Mouse (Mus musculus): ENCODE measurements around the gene Hnrnph1. TPM values are rescaled to one million over a fixed set of nuclear protein-coding genes. Genes with fewer than 3 reads are reported as not detected.
A peak's percentile ranks its signal among the peaks of the same experiment; 100 is the strongest.

Hnrnph1 gene
- total and polyA plus RNA-seq, 2 experiments from 2014 or later, result 176 to 244 TPM

GRCm38 (mm10) chr11:50396766-50397307, 20.0 kb downstream of the Hnrnph1 start:
- no peak overlapping the region for H3K4me2 ChIP-seq (ENCODE audit: low read depth, low read length)
- ATAC-seq, result 0 out of 2 replicates have a peak, but pooled peaks have one; percentile 27
- no peak overlapping the region for H3K27ac ChIP-seq
- H3K4me3 ChIP-seq (ENCODE audit: low read length), result no peak overlapping the region
- no peaks in the 10 kb centered on the region for H3K9me3 ChIP-seq (ENCODE audit: low read length)
- peaks cover 36% of the 10 kb centered on the region for H3K36me3 ChIP-seq (ENCODE audit: insufficient read depth, low read length)
- TF ChIP-seq CTCF (IDR thresholded peaks at IDR 0.05; ENCODE audit: low read depth), result no peak
- WGBS, result 66% methylated on average over 11 of the region's 11 CpGs
- no peaks in the 10 kb centered on the region for H3K27me3 ChIP-seq (ENCODE audit: insufficient read depth, low read length)
- H3K4me1 ChIP-seq (ENCODE audit: insufficient read depth, low read length), result no peaks in the 10 kb centered on the region
- DNase-seq (ENCODE audit: low spot score), result no peak
- H3K9ac ChIP-seq (replicated peaks; ENCODE audit: low read length), result no peak overlapping the region

GRCm38 (mm10) chr11:50397316-50397715, 20.5 kb downstream of the Hnrnph1 start:
- Histone ChIP-seq H3K9me3 (ENCODE audit: low read length) (no peaks in the 10 kb centered on the region), H3K27ac (no peak overlapping the region), H3K4me3 (ENCODE audit: low read length) (no peak overlapping the region), H3K4me1 (ENCODE audit: insufficient read depth, low read length) (no peaks in the 10 kb centered on the region), H3K4me2 (ENCODE audit: low read depth, low read length) (no peak overlapping the region), H3K36me3 (ENCODE audit: insufficient read depth, low read length) (peaks cover 39% of the 10 kb centered on the region), H3K9ac (replicated peaks; ENCODE audit: low read length) (no peak overlapping the region), H3K27me3 (ENCODE audit: insufficient read depth, low read length) (no peaks in the 10 kb centered on the region)
- no peak for TF ChIP-seq CTCF (IDR thresholded peaks at IDR 0.05; ENCODE audit: low read depth)
- no peak for ATAC-seq
- WGBS, result 80% methylated on average over 9 of the region's 9 CpGs
- no peak for DNase-seq (ENCODE audit: low spot score)

GRCm38 (mm10) chr11:50398803-50399202, 22.0 kb downstream of the Hnrnph1 start:
- TF ChIP-seq CTCF (IDR thresholded peaks at IDR 0.05; ENCODE audit: low read depth), result no peak
- 92% methylated on average over 13 of the region's 13 CpGs for WGBS

GRCm38 (mm10) chr11:50402481-50402880, 25.7 kb downstream of the Hnrnph1 start:
- Histone ChIP-seq H3K9ac (replicated peaks; ENCODE audit: low read length) (no peak overlapping the region), H3K4me2 (ENCODE audit: low read depth, low read length) (no peak overlapping the region), H3K4me1 (ENCODE audit: insufficient read depth, low read length) (no peaks in the 10 kb centered on the region), H3K36me3 (ENCODE audit: insufficient read depth, low read length) (peaks cover 27% of the 10 kb centered on the region; the same call in 1 of the 2 replicates), H3K9me3 (ENCODE audit: low read length) (no peaks in the 10 kb centered on the region), H3K27me3 (ENCODE audit: insufficient read depth, low read length) (no peaks in the 10 kb centered on the region), H3K4me3 (ENCODE audit: low read length) (no peak overlapping the region), H3K27ac (no peak overlapping the region)
- ATAC-seq, result no peak
- 98% methylated on average over 3 of the region's 3 CpGs for WGBS
- no peak for TF ChIP-seq CTCF (IDR thresholded peaks at IDR 0.05; ENCODE audit: low read depth)
- DNase-seq (ENCODE audit: low spot score), result no peak

More at GRCm38 (mm10) chr11:50398803-50399202, 22.0 kb downstream of the Hnrnph1 start:
- Histone ChIP-seq H3K4me1 (ENCODE audit: insufficient read depth, low read length) (no peaks in the 10 kb centered on the region), H3K27me3 (ENCODE audit: insufficient read depth, low read length) (no peaks in the 10 kb centered on the region), H3K27ac (no peak overlapping the region), H3K36me3 (ENCODE audit: insufficient read depth, low read length) (peaks cover 45% of the 10 kb centered on the region), H3K4me3 (ENCODE audit: low read length) (no peak overlapping the region), H3K9me3 (ENCODE audit: low read length) (no peaks in the 10 kb centered on the region), H3K4me2 (ENCODE audit: low read depth, low read length) (no peak overlapping the region), H3K9ac (replicated peaks; ENCODE audit: low read length) (no peak overlapping the region)
- DNase-seq (ENCODE audit: low spot score) (no peak), ATAC-seq (no peak)

- TF ChIP-seq CTCF (IDR thresholded peaks at IDR 0.05; ENCODE audit: low read depth), result no peak
- ATAC-seq, result peak; percentile 90
- no peaks in the 10 kb centered on the region for H3K9me3 ChIP-seq (ENCODE audit: low read length)
- no peak overlapping the region for H3K4me3 ChIP-seq (ENCODE audit: low read length)
- H3K4me1 ChIP-seq (ENCODE audit: insufficient read depth, low read length), result no peaks in the 10 kb centered on the region
- H3K36me3 ChIP-seq (ENCODE audit: insufficient read depth, low read length), result peaks cover 29% of the 10 kb centered on the region; the same call in 1 of the 2 replicates
- peak overlapping the region; percentile 54; the same call in 1 of the 2 replicates for H3K27ac ChIP-seq
- 0 out of 2 replicates have a peak overlapping the region, but pooled peaks have one; percentile 10 for H3K4me2 ChIP-seq (ENCODE audit: low read depth, low read length)
- H3K27me3 ChIP-seq (ENCODE audit: insufficient read depth, low read length), result no peaks in the 10 kb centered on the region
- DNase-seq (ENCODE audit: low spot score), result peak; percentile 71
- no peak overlapping the region for H3K9ac ChIP-seq (replicated peaks; ENCODE audit: low read length)
- WGBS, result 57% methylated on average over 10 of the region's 10 CpGs
Measured at GRCm38 (mm10) chr11:50403367-50404014, 26.7 kb downstream of the Hnrnph1 start.

- TF ChIP-seq CTCF (IDR thresholded peaks at IDR 0.05; ENCODE audit: low read depth), result no peak
- Histone ChIP-seq H3K9me3 (ENCODE audit: low read length) (no peaks in the 10 kb centered on the region), H3K4me1 (ENCODE audit: insufficient read depth, low read length) (no peaks in the 10 kb centered on the region), H3K27ac (no peak overlapping the region), H3K4me3 (ENCODE audit: low read length) (no peak overlapping the region), H3K9ac (replicated peaks; ENCODE audit: low read length) (no peak overlapping the region), H3K36me3 (ENCODE audit: insufficient read depth, low read length) (peaks cover 27% of the 10 kb centered on the region; the same call in 1 of the 2 replicates), H3K4me2 (ENCODE audit: low read depth, low read length) (no peak overlapping the region), H3K27me3 (ENCODE audit: insufficient read depth, low read length) (no peaks in the 10 kb centered on the region)
- WGBS, result 68% methylated on average over 6 of the region's 6 CpGs
- ATAC-seq (no peak), DNase-seq (ENCODE audit: low spot score) (no peak)
Measured at GRCm38 (mm10) chr11:50407235-50407634, 30.4 kb downstream of the Hnrnph1 start.

All from hindbrain, postnatal 0 days (tissue).